Mouse (Mus musculus): Measurements from ENCODE around the gene Alpk3. TPM values are rescaled to one million over a fixed set of nuclear protein-coding genes. Genes with fewer than 3 reads are reported as not detected.

Alpk3 gene
- polyA plus RNA-seq, 1 experiment = 2.2 TPM

- no peak for TF ChIP-seq CTCF (IDR thresholded peaks at IDR 0.05; ENCODE audit: insufficient read depth, low read length)
- TF ChIP-seq POLR2A (IDR thresholded peaks at IDR 0.05; ENCODE audit: borderline replicate concordance, extremely low read depth, low read depth, low read length) = no peak
- WGBS = 87% methylated on average over 3 of the region's 3 CpGs
- Histone ChIP-seq H3K4me1 (ENCODE audit: control insufficient read depth, insufficient read depth, low read length) (0 out of 2 replicates have a peak, but pooled peaks cover 2% of the 10 kb centered on the region), H3K4me3 (replicated peaks; ENCODE audit: extremely low read depth, low read depth, low read length) (no peak overlapping the region)
- DNase-seq = no peak
These were observed 9.6 kb upstream of the Alpk3 start for GRCm38 (mm10) chr7:81047847-81048246.

- no peak for TF ChIP-seq POLR2A (IDR thresholded peaks at IDR 0.05; ENCODE audit: borderline replicate concordance, extremely low read depth, low read depth, low read length)
- no peak for TF ChIP-seq CTCF (IDR thresholded peaks at IDR 0.05; ENCODE audit: insufficient read depth, low read length)
- WGBS = 76% methylated on average over 2 of the region's 2 CpGs
- no peak overlapping the region for H3K4me3 ChIP-seq (replicated peaks; ENCODE audit: extremely low read depth, low read depth, low read length)
- H3K4me1 ChIP-seq (ENCODE audit: control insufficient read depth, insufficient read depth, low read length) = 0 out of 2 replicates have a peak, but pooled peaks cover 2% of the 10 kb centered on the region
- no peak for DNase-seq
These were observed 8.9 kb upstream of the Alpk3 start for GRCm38 (mm10) chr7:81048513-81048912.

- WGBS = 73% methylated on average over 5 of the region's 5 CpGs
- Histone ChIP-seq H3K4me3 (replicated peaks; ENCODE audit: extremely low read depth, low read depth, low read length) (no peak overlapping the region), H3K4me1 (ENCODE audit: control insufficient read depth, insufficient read depth, low read length) (0 out of 2 replicates have a peak, but pooled peaks cover 2% of the 10 kb centered on the region)
- TF ChIP-seq CTCF (IDR thresholded peaks at IDR 0.05; ENCODE audit: insufficient read depth, low read length) (no peak), POLR2A (IDR thresholded peaks at IDR 0.05; ENCODE audit: borderline replicate concordance, extremely low read depth, low read depth, low read length) (no peak)
- no peak for DNase-seq
These were observed 7.4 kb upstream of the Alpk3 start for GRCm38 (mm10) chr7:81049966-81050365.

GRCm38 (mm10) chr7:81055709-81056370, 1.6 kb upstream of the Alpk3 start:
- WGBS = 68% methylated on average over 11 of the region's 11 CpGs

GRCm38 (mm10) chr7:81057901-81058711, 706 bp downstream of the Alpk3 start:
- 39% methylated on average over 6 of the region's 6 CpGs for WGBS
- peaks cover 8% of the 10 kb centered on the region for H3K4me1 ChIP-seq (ENCODE audit: control insufficient read depth, insufficient read depth, low read length)
- no peak overlapping the region for H3K4me3 ChIP-seq (replicated peaks; ENCODE audit: extremely low read depth, low read depth, low read length)
- no peak for TF ChIP-seq POLR2A (IDR thresholded peaks at IDR 0.05; ENCODE audit: borderline replicate concordance, extremely low read depth, low read depth, low read length)
- TF ChIP-seq CTCF (IDR thresholded peaks at IDR 0.05; ENCODE audit: insufficient read depth, low read length) = no peak
- DNase-seq = no peak

More at GRCm38 (mm10) chr7:81055709-81056370, 1.6 kb upstream of the Alpk3 start:
- DNase-seq = no peak
- TF ChIP-seq CTCF (IDR thresholded peaks at IDR 0.05; ENCODE audit: insufficient read depth, low read length) (no peak), POLR2A (IDR thresholded peaks at IDR 0.05; ENCODE audit: borderline replicate concordance, extremely low read depth, low read depth, low read length) (no peak)
- H3K4me3 ChIP-seq (replicated peaks; ENCODE audit: extremely low read depth, low read depth, low read length) = no peak overlapping the region
- H3K4me1 ChIP-seq (ENCODE audit: control insufficient read depth, insufficient read depth, low read length) = peaks cover 8% of the 10 kb centered on the region

- 25% methylated on average over 9 of the region's 9 CpGs for WGBS
- no peak overlapping the region for H3K4me3 ChIP-seq (replicated peaks; ENCODE audit: extremely low read depth, low read depth, low read length)
- DNase-seq = no peak
- TF ChIP-seq CTCF (IDR thresholded peaks at IDR 0.05; ENCODE audit: insufficient read depth, low read length) (no peak), POLR2A (IDR thresholded peaks at IDR 0.05; ENCODE audit: borderline replicate concordance, extremely low read depth, low read depth, low read length) (no peak)
- peaks cover 8% of the 10 kb centered on the region for H3K4me1 ChIP-seq (ENCODE audit: control insufficient read depth, insufficient read depth, low read length)
These were observed 1.3 kb downstream of the Alpk3 start for GRCm38 (mm10) chr7:81058712-81059154.

GRCm38 (mm10) chr7:81059388-81059787, 2.0 kb downstream of the Alpk3 start:
- no peak for DNase-seq
- 63% methylated on average over 5 of the region's 5 CpGs for WGBS
- TF ChIP-seq CTCF (IDR thresholded peaks at IDR 0.05; ENCODE audit: insufficient read depth, low read length) (no peak), POLR2A (IDR thresholded peaks at IDR 0.05; ENCODE audit: borderline replicate concordance, extremely low read depth, low read depth, low read length) (no peak)
- Histone ChIP-seq H3K4me1 (ENCODE audit: control insufficient read depth, insufficient read depth, low read length) (peaks cover 8% of the 10 kb centered on the region), H3K4me3 (replicated peaks; ENCODE audit: extremely low read depth, low read depth, low read length) (no peak overlapping the region)

- TF ChIP-seq CTCF (IDR thresholded peaks at IDR 0.05; ENCODE audit: insufficient read depth, low read length) (peak; percentile 68), POLR2A (IDR thresholded peaks at IDR 0.05; ENCODE audit: borderline replicate concordance, extremely low read depth, low read depth, low read length) (no peak)
- Histone ChIP-seq H3K4me3 (replicated peaks; ENCODE audit: extremely low read depth, low read depth, low read length) (no peak overlapping the region), H3K4me1 (ENCODE audit: control insufficient read depth, insufficient read depth, low read length) (peaks cover 8% of the 10 kb centered on the region)
- 82% methylated on average over 2 of the region's 2 CpGs for WGBS
- no peak for DNase-seq
These were observed 3.5 kb downstream of the Alpk3 start for GRCm38 (mm10) chr7:81060908-81061307.

- DNase-seq = no peak
- TF ChIP-seq CTCF (IDR thresholded peaks at IDR 0.05; ENCODE audit: insufficient read depth, low read length) (no peak), POLR2A (IDR thresholded peaks at IDR 0.05; ENCODE audit: borderline replicate concordance, extremely low read depth, low read depth, low read length) (no peak)
- Histone ChIP-seq H3K4me3 (replicated peaks; ENCODE audit: extremely low read depth, low read depth, low read length) (no peak overlapping the region), H3K4me1 (ENCODE audit: control insufficient read depth, insufficient read depth, low read length) (peaks cover 8% of the 10 kb centered on the region)
- WGBS = 71% methylated on average over 11 of the region's 11 CpGs
These were observed 4.5 kb downstream of the Alpk3 start for GRCm38 (mm10) chr7:81061936-81062335.
